Mouse (Mus musculus): ENCODE measurements around the gene Rab3il1.
"Not testable (repeated sequence)": the region's sequence is repeated elsewhere in the genome, so short reads cannot be mapped to it uniquely, and the experiment has no call there.

Rab3il1 gene

GRCm38 (mm10) chr19:10001206-10001969, at the start of gene Rab3il1, which contains the start of gene Best1:
Gene Rab3il1 (plus strand): TSS chr19:10001669.
Gene Best1 (minus strand): TSS chr19:10001633.
- no peak for DNase-seq (ENCODE audit: low spot score in 2 of 2)

- no peak for DNase-seq (ENCODE audit: low spot score in 2 of 2)
These were observed 49.1 kb upstream of the Rab3il1 start for GRCm38 (mm10) chr19:9952390-9952789.

GRCm38 (mm10) chr19:9952912-9953311, 48.6 kb upstream of the Rab3il1 start:
- no peak for DNase-seq (ENCODE audit: low spot score in 2 of 2)

GRCm38 (mm10) chr19:9954055-9954810, 47.2 kb upstream of the Rab3il1 start:
- no peak for DNase-seq (ENCODE audit: low spot score in 2 of 2)

GRCm38 (mm10) chr19:9954811-9955202, 46.7 kb upstream of the Rab3il1 start:
- DNase-seq (ENCODE audit: low spot score in 2 of 2), result no peak

- no peak for DNase-seq (ENCODE audit: low spot score in 2 of 2)
These were observed 46.0 kb upstream of the Rab3il1 start for GRCm38 (mm10) chr19:9955438-9955837.

GRCm38 (mm10) chr19:9956624-9957388, 44.7 kb upstream of the Rab3il1 start:
- DNase-seq (ENCODE audit: low spot score in 2 of 2), result no peak

GRCm38 (mm10) chr19:9957965-9958364, 43.5 kb upstream of the Rab3il1 start:
- no peak for DNase-seq (ENCODE audit: low spot score in 2 of 2)

GRCm38 (mm10) chr19:9960769-9961168, 40.7 kb upstream of the Rab3il1 start:
- DNase-seq (ENCODE audit: low spot score in 2 of 2), result no peak

GRCm38 (mm10) chr19:9964205-9964916, 37.1 kb upstream of the Rab3il1 start:
- DNase-seq (ENCODE audit: low spot score in 2 of 2), result no peak

- no peak for DNase-seq (ENCODE audit: low spot score in 2 of 2)
These were observed 35.2 kb upstream of the Rab3il1 start for GRCm38 (mm10) chr19:9966096-9966867.

GRCm38 (mm10) chr19:9968081-9968787, 33.2 kb upstream of the Rab3il1 start:
- DNase-seq (ENCODE audit: low spot score in 2 of 2), result no peak

- not testable (repeated sequence) for DNase-seq (ENCODE audit: low spot score in 2 of 2)
These were observed 26.6 kb upstream of the Rab3il1 start for GRCm38 (mm10) chr19:9974853-9975252.

GRCm38 (mm10) chr19:9977085-9977484, 24.4 kb upstream of the Rab3il1 start:
- DNase-seq (ENCODE audit: low spot score in 2 of 2), result no peak

GRCm38 (mm10) chr19:9978431-9978951, 23.0 kb upstream of the Rab3il1 start:
- DNase-seq (ENCODE audit: low spot score in 2 of 2), result no peak

- no peak for DNase-seq (ENCODE audit: low spot score in 2 of 2)
These were observed 22.3 kb upstream of the Rab3il1 start for GRCm38 (mm10) chr19:9979156-9979555.

GRCm38 (mm10) chr19:9980258-9980657, 21.2 kb upstream of the Rab3il1 start, which contains the start of gene Fth1:
Gene Fth1 (plus strand): TSS chr19:9980598.
- no peak for DNase-seq (ENCODE audit: low spot score in 2 of 2)

- no peak for DNase-seq (ENCODE audit: low spot score in 2 of 2)
These were observed 19.8 kb upstream of the Rab3il1 start for GRCm38 (mm10) chr19:9981621-9982020.

- peak; percentile 95 to 97 for DNase-seq (ENCODE audit: low spot score in 2 of 2)
These were observed 19.2 kb upstream of the Rab3il1 start for GRCm38 (mm10) chr19:9982151-9982851.
